ENCODE assay signal across 10 mouse cellular contexts in genomic region chr12:118837361-118837760, GRCm38 (mm10). TPM values are rescaled to one million over a fixed set of nuclear protein-coding genes. Genes with fewer than 3 reads are reported as not detected.
DNase-seq lines count a peak whose midpoint lies in the region; ATAC-seq and TF ChIP-seq lines count a peak whose summit lies in the region.
"Had no signal": no experiment of that assay in that cellular context is flagged by ENCODE, and none has a peak within 500 bp of the region (broad histone marks: within the 10 kb centered on the region; RNA-seq: fewer than 3 reads in every experiment).

No protein-coding gene starts in this region.

- H3K4me3 ChIP-seq in neural tube, embryonic 11.5 days (ENCODE audit: low read depth, low read length): peak overlapping the region; percentile 54
- peak overlapping the region; percentile 53; the same call in 1 of the 2 replicates for H3K4me3 ChIP-seq in liver, embryonic 12.5 days
- H3K4me3 ChIP-seq in stomach, postnatal 0 days (ENCODE audit: low read depth, low read length): peak overlapping the region; percentile 45; the same call in 1 of the 2 replicates

- peak overlapping the region; percentile 87 for H3K4me2 ChIP-seq in neural tube, embryonic 11.5 days (ENCODE audit: low read depth)
- peak overlapping the region; percentile 64 for H3K4me2 ChIP-seq in liver, embryonic 12.5 days
- peak overlapping the region; percentile 79; the same call in 1 of the 2 replicates for H3K4me2 ChIP-seq in stomach, postnatal 0 days (replicated peaks; ENCODE audit: low read depth)

- peaks cover 50% of the 10 kb centered on the region for H3K27me3 ChIP-seq in neural tube, embryonic 11.5 days (ENCODE audit: control insufficient read depth, insufficient read depth, low read length)
- H3K27me3 ChIP-seq in liver, embryonic 12.5 days (replicated peaks): peaks cover 69% of the 10 kb centered on the region
- peaks cover 24% of the 10 kb centered on the region; the same call in 1 of the 2 replicates for H3K27me3 ChIP-seq in stomach, postnatal 0 days (ENCODE audit: control insufficient read depth, insufficient read depth, low read length)

- WGBS in neural tube, embryonic 11.5 days: 2% methylated on average over 11 of the region's 11 CpGs
- 3% methylated on average over 11 of the region's 11 CpGs for WGBS in liver, embryonic 12.5 days (ENCODE audit: insufficient replicate concordance)
- WGBS in stomach, postnatal 0 days: 3% methylated on average over 11 of the region's 11 CpGs

- no peak for TF ChIP-seq CTCF in stomach, postnatal 0 days (IDR thresholded peaks at IDR 0.05; ENCODE audit: low read depth)

- no peak for TF ChIP-seq EP300 in stomach, postnatal 0 days (optimal IDR thresholded peaks at IDR 0.05)

- H3K36me3 ChIP-seq in neural tube, embryonic 11.5 days (ENCODE audit: control insufficient read depth, insufficient read depth, low read length): no peaks in the 10 kb centered on the region
- H3K36me3 ChIP-seq in liver, embryonic 12.5 days: no peaks in the 10 kb centered on the region
- H3K36me3 ChIP-seq in stomach, postnatal 0 days (ENCODE audit: control insufficient read depth, insufficient read depth, low read length): no peaks in the 10 kb centered on the region

- peak; percentile 31 for DNase-seq in embryo, embryonic 11 days
- no peak for DNase-seq in embryo, embryonic 9.5 days (ENCODE audit: extremely low spot score)
- DNase-seq in neural tube, embryonic 11.5 days (ENCODE audit: low spot score): no peak
- no peak for DNase-seq in neural tube, embryonic 10.5 days (ENCODE audit: extremely low spot score, low spot score)
- DNase-seq in stomach, postnatal 0 days (ENCODE audit: low spot score): peak; percentile 14
- no peak for DNase-seq in right cerebral cortex, adult 2 months (ENCODE audit: low spot score in 2 of 2)
- DNase-seq in testis, postnatal 10 days (ENCODE audit: low spot score): no peak
- DNase-seq: heart, adult 2 months had no signal

- H3K27ac ChIP-seq in neural tube, embryonic 11.5 days (ENCODE audit: low read depth, low read length): no peak overlapping the region
- H3K27ac ChIP-seq in liver, embryonic 12.5 days: no peak overlapping the region
- H3K27ac ChIP-seq in stomach, postnatal 0 days (replicated peaks): no peak overlapping the region
- H3K27ac ChIP-seq: heart, adult 2 months; liver, embryonic 14.5 days had no signal

- H3K9me3 ChIP-seq in neural tube, embryonic 11.5 days (ENCODE audit: control insufficient read depth, low read length): no peaks in the 10 kb centered on the region
- H3K9me3 ChIP-seq in liver, embryonic 12.5 days (replicated peaks): no peaks in the 10 kb centered on the region
- H3K9me3 ChIP-seq in stomach, postnatal 0 days (ENCODE audit: control insufficient read depth, low read length): no peaks in the 10 kb centered on the region

- ATAC-seq in neural tube, embryonic 11.5 days (ENCODE audit: insufficient read depth, low FRiP score, low TSS enrichment): no peak
- 0 out of 2 replicates have a peak, but pooled peaks have one; percentile 31 for ATAC-seq in liver, embryonic 12.5 days
- ATAC-seq in stomach, postnatal 0 days (ENCODE audit: low FRiP score, low TSS enrichment): no peak

- peaks cover 5% of the 10 kb centered on the region; the same call in 1 of the 2 replicates for H3K4me1 ChIP-seq in neural tube, embryonic 11.5 days (ENCODE audit: control insufficient read depth, insufficient read depth, low read length)
- H3K4me1 ChIP-seq in liver, embryonic 12.5 days: no peaks in the 10 kb centered on the region
- no peaks in the 10 kb centered on the region for H3K4me1 ChIP-seq in stomach, postnatal 0 days (replicated peaks; ENCODE audit: control insufficient read depth, insufficient read depth)

- H3K9ac ChIP-seq in neural tube, embryonic 11.5 days (ENCODE audit: low read length): no peak overlapping the region; the same call in 1 of the 2 replicates
- no peak overlapping the region for H3K9ac ChIP-seq in liver, embryonic 12.5 days
- no peak overlapping the region for H3K9ac ChIP-seq in stomach, postnatal 0 days (ENCODE audit: low read length)
- H3K9ac ChIP-seq: liver, embryonic 14.5 days had no signal

RNA-seq across cellular contexts. Expression of gene Sp8, which starts 8.8 kb away (rescaled TPM):
- 9.4 and 9.8 TPM in 2 replicates for polyA plus RNA-seq in neural tube, embryonic 11.5 days (2014; fragmentation: Nextera tagmentation; extraction: Ambion mirVana)
- polyA plus RNA-seq in liver, embryonic 12.5 days (2016; fragmentation: Nextera tagmentation; extraction: Ambion mirVana): 0.02 TPM in 2 replicates
- 0.02 TPM in 1 of 2 replicates, not detected in the other for polyA plus RNA-seq in stomach, postnatal 0 days (2015; fragmentation: Nextera tagmentation; extraction: Ambion mirVana)
- polyA plus RNA-seq: heart, adult 2 months had no signal

Comparison
In these comparisons a context has a peak if more than half of its experiments do, and no peak if none do; other contexts are left out.
1. DNase-seq: peak in embryo, embryonic 11 days (single experiment) and stomach, postnatal 0 days (single experiment); none in embryo, embryonic 9.5 days (single experiment), neural tube, embryonic 11.5 days (single experiment), neural tube, embryonic 10.5 days (single experiment), right cerebral cortex, adult 2 months (0 of 2) and testis, postnatal 10 days (single experiment).
2. RNA of gene Sp8, which starts 8.8 kb away (polyA plus RNA-seq): 9.4 to 9.8 TPM in neural tube, embryonic 11.5 days; 0.02 TPM in liver, embryonic 12.5 days and 0.02 TPM in stomach, postnatal 0 days; every median in the first group is over 10 times any median in the second.
3. Peak in every context shown above with its lines, with median percentiles within 50 percentile points of each other: H3K4me2 ChIP-seq and H3K4me3 ChIP-seq.